ENCODE assay signal across 8 mouse cellular contexts in the genomic region with DNA sequence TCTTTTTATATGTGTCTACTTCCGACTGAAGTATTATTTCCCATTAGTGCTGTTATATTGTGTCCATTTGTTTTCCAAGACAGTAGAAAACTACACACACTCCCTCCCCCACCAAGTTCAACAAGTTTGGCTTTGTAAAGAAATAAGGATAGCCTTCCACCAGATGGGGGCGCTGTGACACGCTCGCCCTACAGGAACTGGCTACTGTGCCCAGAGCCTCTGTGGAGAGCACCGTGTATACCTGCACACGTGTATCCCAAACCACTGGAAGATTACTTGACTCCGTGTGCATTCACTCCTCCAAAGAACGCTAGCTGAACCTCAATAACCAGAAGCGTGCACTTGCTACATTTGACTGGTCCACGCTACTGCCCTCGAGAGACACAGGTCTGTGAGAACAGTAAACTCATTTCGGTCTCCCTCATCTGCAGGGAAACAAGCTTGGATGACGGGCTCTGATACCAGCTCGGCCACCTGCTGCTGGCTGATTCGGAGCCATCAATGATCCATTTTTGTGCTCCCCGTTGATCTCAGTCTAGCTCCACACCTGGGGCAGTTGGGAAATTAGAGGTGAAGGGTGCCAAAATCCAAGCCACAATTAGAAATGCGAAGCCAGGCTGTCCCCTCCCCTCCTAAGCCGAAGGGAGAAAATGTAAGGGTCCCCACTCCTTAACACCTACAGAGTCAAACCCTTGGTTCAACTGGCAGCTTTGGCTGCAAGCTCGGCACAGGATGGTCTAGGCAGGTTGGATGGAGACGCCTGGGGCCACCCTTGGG. TPM values are rescaled to one million over a fixed set of nuclear protein-coding genes. Genes with fewer than 3 reads are reported as not detected.
A peak's percentile ranks its signal among the peaks of the same experiment; 100 is the strongest.
DNase-seq lines count a peak whose midpoint lies in the region; ATAC-seq lines count a peak whose summit lies in the region.

A gene (plus strand): TSS at position 224 of the 777 bp plus-strand sequence.

- DNase-seq in cerebellum, adult 11 months: peak; percentile 50
- DNase-seq in c-Kit-positive CD71-positive TER-119-positive erythroid progenitor cells, embryonic 14.5 days (ENCODE audit: low spot score): peak; percentile 85
- peak; percentile 84 for DNase-seq in heart, postnatal 4 days
- peak; percentile 66 for DNase-seq in left cerebral cortex, postnatal 4 days
- DNase-seq in midbrain, embryonic 10.5 days (ENCODE audit: low spot score): peak; percentile 72
- peak; percentile 77 to 88 for DNase-seq in spleen, postnatal 14 days (ENCODE audit: low spot score in 2 of 2)

- intact Hi-C loops in left cerebral cortex, postnatal 4 days (cut with DNase I): no loop called here

- ATAC-seq in cerebellum, adult (ENCODE audit: insufficient number of reproducible peaks, low FRiP score, low TSS enrichment): no peak; the same call in 1 of the 2 replicates
- 0 out of 2 replicates have a peak, but pooled peaks have one; percentile 6 for ATAC-seq in forebrain, embryonic 13.5 days

- no peaks in the 10 kb centered on the region for H3K9me3 ChIP-seq in forebrain, embryonic 13.5 days (replicated peaks)
- no peaks in the 10 kb centered on the region for H3K9me3 ChIP-seq in midbrain, embryonic 10.5 days (replicated peaks)

- peaks cover 10% of the 10 kb centered on the region; the same call in 1 of the 2 replicates for H3K27me3 ChIP-seq in forebrain, embryonic 13.5 days
- peaks cover 33% of the 10 kb centered on the region for H3K27me3 ChIP-seq in midbrain, embryonic 10.5 days (ENCODE audit: low read depth, poor library complexity, severe bottlenecking)

- peak within 1 kb of the TSS; percentile 63 for H3K4me2 ChIP-seq in forebrain, embryonic 13.5 days

- H3K4me1 ChIP-seq in forebrain, embryonic 13.5 days: peaks cover 11% of the 10 kb centered on the region; the same call in 1 of the 2 replicates
- H3K4me1 ChIP-seq in midbrain, embryonic 10.5 days: peaks cover 15% of the 10 kb centered on the region

- peak within 1 kb of the TSS; percentile 40 for H3K4me3 ChIP-seq in forebrain, embryonic 13.5 days
- H3K4me3 ChIP-seq in midbrain, embryonic 10.5 days: peak within 1 kb of the TSS; percentile 53

- no peaks in the 10 kb centered on the region for H3K36me3 ChIP-seq in forebrain, embryonic 13.5 days (ENCODE audit: poor library complexity, severe bottlenecking)
- H3K36me3 ChIP-seq in midbrain, embryonic 10.5 days: no peaks in the 10 kb centered on the region

- H3K9ac ChIP-seq in forebrain, embryonic 13.5 days: peak within 1 kb of the TSS; percentile 66

- 2% methylated on average over 20 of the region's 20 CpGs for WGBS in forebrain, embryonic 13.5 days
- 1% methylated on average over 20 of the region's 20 CpGs for WGBS in midbrain, embryonic 10.5 days

- H3K27ac ChIP-seq in forebrain, embryonic 13.5 days: no peak within 1 kb of the TSS
- H3K27ac ChIP-seq in midbrain, embryonic 10.5 days (replicated peaks): peak within 1 kb of the TSS; percentile 67

RNA-seq across cellular contexts. Expression of the gene that starts here (rescaled TPM):
- 5.8 and 6.6 TPM in 2 replicates for polyA plus RNA-seq in forebrain, embryonic 13.5 days (2015; fragmentation: Nextera tagmentation; extraction: Ambion mirVana)
- 10 to 100 TPM in 1 of 2 experiments, 1 to 10 TPM in 1; 8.7 to 10.1 TPM for total RNA-seq in heart, postnatal 4 days (2021)
- total RNA-seq in left cerebral cortex, postnatal 4 days (2021): 1 to 10 TPM; 4.7 to 6.0 TPM
- 6.2 and 8.5 TPM in 2 replicates for polyA plus RNA-seq in midbrain, embryonic 10.5 days (2016; fragmentation: Nextera tagmentation; extraction: Ambion mirVana)
